Mouse (Mus musculus): ENCODE data around the gene E330014E10Rik. TPM values are rescaled to one million over a fixed set of nuclear protein-coding genes. Genes with fewer than 3 reads are reported as not detected.
"Not testable (repeated sequence)": the region's sequence is repeated elsewhere in the genome, so short reads cannot be mapped to it uniquely, and the experiment has no call there.

Gene E330014E10Rik
- not detected for total RNA-seq (2021)

GRCm38 (mm10) chr5:95775690-95776089 is at the start of gene E330014E10Rik:
TSS of gene E330014E10Rik (plus strand) at chr5:95775990.
- intact Hi-C loops (cut with DNase I); DNase-seq (ENCODE audit: extremely low spot score in 1 of 2, low spot score in 2 of 2): not testable (repeated sequence)

- intact Hi-C loops (cut with DNase I); DNase-seq (ENCODE audit: extremely low spot score in 1 of 2, low spot score in 2 of 2): not testable (repeated sequence)
Observed at GRCm38 (mm10) chr5:95736073-95736472, 39.7 kb upstream of the E330014E10Rik start, which contains the start of gene Gm7978. TSS of gene Gm7978 (minus strand) at chr5:95736173.

- DNase-seq (ENCODE audit: extremely low spot score in 1 of 2, low spot score in 2 of 2); intact Hi-C loops (cut with DNase I): not testable (repeated sequence)
Observed at GRCm38 (mm10) chr5:95741714-95742113, 34.1 kb upstream of the E330014E10Rik start, which contains the start of gene Gm7982. TSS of gene Gm7982 (plus strand) at chr5:95742014.

DNA sequence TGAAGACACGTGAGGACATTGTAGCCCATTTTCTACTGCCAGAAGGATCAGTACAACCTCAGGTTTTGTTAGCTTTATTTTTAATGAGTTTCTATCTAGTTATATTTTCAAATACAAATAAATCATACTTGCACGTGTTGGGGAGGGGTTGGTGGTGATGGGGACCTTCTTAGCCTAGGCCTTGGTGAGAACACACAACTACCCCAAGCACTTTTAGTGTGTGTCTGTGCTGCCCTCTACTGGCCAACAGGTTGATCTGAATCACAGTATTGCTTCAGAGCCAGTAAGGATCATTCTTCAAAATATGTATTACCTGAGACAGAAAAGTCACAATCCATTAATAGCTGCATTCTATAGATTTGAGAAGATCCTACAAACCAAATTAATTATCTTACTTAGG is 35.1 kb downstream of the E330014E10Rik start:
- intact Hi-C loops (cut with DNase I); DNase-seq (ENCODE audit: extremely low spot score in 1 of 2, low spot score in 2 of 2): not testable (repeated sequence)

GRCm38 (mm10) chr5:95836580-95836979 is 60.8 kb downstream of the E330014E10Rik start:
- DNase-seq (ENCODE audit: extremely low spot score in 1 of 2, low spot score in 2 of 2): no peak
- intact Hi-C loops (cut with DNase I): no loop called here

- intact Hi-C loops (cut with DNase I): no loop called here
- DNase-seq (ENCODE audit: extremely low spot score in 1 of 2, low spot score in 2 of 2): no peak
Observed at GRCm38 (mm10) chr5:95854030-95854429, 78.2 kb downstream of the E330014E10Rik start.

Other genes starting within 250 kb of the E330014E10Rik start
- gene Gm7971, start 181.1 kb upstream of the E330014E10Rik start, total RNA-seq (2021): not detected
- not detected for gene Gm7978, start 39.8 kb upstream of the E330014E10Rik start, total RNA-seq (2021)
- not detected for gene Gm7982, start 34.0 kb upstream of the E330014E10Rik start, total RNA-seq (2021)
- gene Cxcl13, start 181.0 kb downstream of the E330014E10Rik start, total RNA-seq (2021): not detected

Measured in left cerebral cortex, postnatal 10 days (tissue).